Mouse (Mus musculus) central nervous system, embryonic 11.5 days (tissue): ENCODE measurements around the gene Maats1. TPM values are rescaled to one million over a fixed set of nuclear protein-coding genes. Genes with fewer than 3 reads are reported as not detected.

ENCODE experiments used
- polyA plus RNA-seq: library from polyadenylated mRNA; depleted of rRNA; stranded (reverse); fragments of >200 nt; gene quantifications from 2 replicates; pipeline ENCODE4 v1.2.3, GENCODE M21; 2012; rRNA removed

The Maats1 gene
- 0.50 and 0.60 TPM in 2 replicates for polyA plus RNA-seq

GRCm38 (mm10) chr16:38341396-38342324, at the start of gene Maats1:
Maats1 (minus strand) TSS chr16:38342143.

GRCm38 (mm10) chr16:38361933-38362332, 20.0 kb upstream of the Maats1 start, which contains the start of gene Popdc2:
Popdc2 (plus strand) TSS chr16:38362209.

GRCm38 (mm10) chr16:38346529-38347325, 4.8 kb upstream of the Maats1 start, which contains the start of the genes Cox17 and Gm21987:
Cox17 (plus strand) TSS chr16:38346991.
Gm21987 (plus strand) TSS chr16:38347040.

GRCm38 (mm10) chr16:38294685-38295348, 47.1 kb downstream of the Maats1 start, which contains the start of gene Nr1i2:
Nr1i2 (minus strand) TSS chr16:38294824.

Other genes with a start within 250 kb of the Maats1 start
- 0.09 and 0.28 TPM in 2 replicates for gene Nr1i2, start 47.3 kb downstream of the Maats1 start, polyA plus RNA-seq
- 119 and 221 TPM in 2 replicates for gene Cox17, start 4.8 kb upstream of the Maats1 start, polyA plus RNA-seq
- not detected in 2 replicates for gene Gm21987, start 4.9 kb upstream of the Maats1 start, polyA plus RNA-seq
- gene Popdc2, start 20.1 kb upstream of the Maats1 start, polyA plus RNA-seq, result 4.8 and 7.5 TPM in 2 replicates
- gene Pla1a, start 91.0 kb upstream of the Maats1 start, polyA plus RNA-seq, result 0.26 and 0.34 TPM in 2 replicates
- 63.0 and 70.7 TPM in 2 replicates for gene Adprh, start 110.6 kb upstream of the Maats1 start, polyA plus RNA-seq
- 0.24 and 0.35 TPM in 2 replicates for gene Cd80, start 113.4 kb upstream of the Maats1 start, polyA plus RNA-seq
- gene Timmdc1, start 180.5 kb upstream of the Maats1 start, polyA plus RNA-seq, result 21.6 and 33.7 TPM in 2 replicates
- 48.6 and 74.0 TPM in 2 replicates for gene Poglut1, start 208.1 kb upstream of the Maats1 start, polyA plus RNA-seq
- 60.4 and 144 TPM in 2 replicates for gene Tmem39a, start 216.6 kb upstream of the Maats1 start, polyA plus RNA-seq